17 mouse cellular contexts compared by ENCODE assay signal in the genomic region with DNA sequence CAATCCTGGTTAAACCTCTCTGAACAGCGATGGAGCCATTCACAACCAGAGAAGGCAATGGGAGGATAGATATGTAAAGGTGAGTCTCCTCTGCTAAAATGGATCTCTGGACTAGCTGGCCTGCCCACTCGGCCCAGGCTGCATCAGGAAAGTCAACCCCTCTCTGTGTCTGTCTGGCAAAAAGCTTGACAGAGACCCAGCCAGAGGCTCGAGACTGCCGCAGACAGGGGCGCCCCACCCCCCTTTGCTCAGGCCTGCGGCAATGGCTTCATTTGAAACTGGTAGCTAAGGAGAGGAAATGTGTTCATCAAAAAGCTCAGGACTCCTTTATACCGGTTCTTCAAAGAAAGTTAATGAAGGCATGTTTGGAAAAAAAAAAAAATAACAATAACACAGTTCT.
DNase-seq lines count a peak whose midpoint lies in the region; ATAC-seq lines count a peak whose summit lies in the region.
"Had no signal": no experiment of that assay in that cellular context is flagged by ENCODE, and none has a peak within 500 bp of the region (broad histone marks: within the 10 kb centered on the region; RNA-seq: fewer than 3 reads in every experiment).

No protein-coding gene starts in this region.

- H3K4me1 ChIP-seq in hindbrain, embryonic 11.5 days (replicated peaks; ENCODE audit: control insufficient read depth, insufficient read depth, low read length), result peaks cover 5% of the 10 kb centered on the region
- H3K4me1 ChIP-seq in hindbrain, embryonic 13.5 days (replicated peaks), result peaks cover 14% of the 10 kb centered on the region
- H3K4me1 ChIP-seq in limb, embryonic 10.5 days, result peaks cover 27% of the 10 kb centered on the region
- peaks cover 5% of the 10 kb centered on the region; the same call in 1 of the 2 replicates for H3K4me1 ChIP-seq in neural tube, embryonic 11.5 days (ENCODE audit: control insufficient read depth, insufficient read depth, low read length)
- H3K4me1 ChIP-seq: intestine, embryonic 15.5 days; liver, embryonic 12.5 days had no signal

- DNase-seq in hindbrain, embryonic 11.5 days (ENCODE audit: low spot score), result peak; percentile 30
- peak; percentile 59 for DNase-seq in embryo, embryonic 11 days
- peak; percentile 58 for DNase-seq in limb, embryonic 10.5 days (ENCODE audit: low spot score)
- peak; percentile 44 for DNase-seq in neural tube, embryonic 11.5 days (ENCODE audit: low spot score)
- DNase-seq in right cerebral cortex, postnatal 25 days, result no peak
- DNase-seq in ovary, postnatal 36 days (ENCODE audit: low spot score), result no peak
- DNase-seq: cerebellum, adult 18-20 months; gastrocnemius, postnatal 25 days; heart, postnatal 14 days; layer of hippocampus, adult 9-11 months; thymus, postnatal 36 days had no signal

- H3K4me2 ChIP-seq in hindbrain, embryonic 11.5 days (replicated peaks; ENCODE audit: low read depth, low read length), result peak overlapping the region; percentile 11; the same call in 1 of the 2 replicates
- H3K4me2 ChIP-seq in hindbrain, embryonic 13.5 days, result no peak overlapping the region
- H3K4me2 ChIP-seq in neural tube, embryonic 11.5 days (ENCODE audit: low read depth), result no peak overlapping the region
- H3K4me2 ChIP-seq: intestine, embryonic 15.5 days; liver, embryonic 12.5 days; lung, embryonic 15.5 days had no signal

- no peaks in the 10 kb centered on the region for H3K27me3 ChIP-seq in hindbrain, embryonic 11.5 days (ENCODE audit: control insufficient read depth, insufficient read depth, low read length)
- H3K27me3 ChIP-seq in hindbrain, embryonic 13.5 days, result 0 out of 2 replicates have a peak, but pooled peaks cover 5% of the 10 kb centered on the region
- H3K27me3 ChIP-seq in limb, embryonic 10.5 days (ENCODE audit: low read depth, poor library complexity, severe bottlenecking), result no peaks in the 10 kb centered on the region
- H3K27me3 ChIP-seq in neural tube, embryonic 11.5 days (ENCODE audit: control insufficient read depth, insufficient read depth, low read length), result no peaks in the 10 kb centered on the region
- H3K27me3 ChIP-seq: intestine, embryonic 15.5 days; liver, embryonic 12.5 days; lung, embryonic 15.5 days had no signal

- no peak for ATAC-seq in hindbrain, embryonic 11.5 days (ENCODE audit: low FRiP score)
- no peak for ATAC-seq in hindbrain, embryonic 13.5 days (ENCODE audit: low FRiP score)
- ATAC-seq in neural tube, embryonic 11.5 days (ENCODE audit: insufficient read depth, low FRiP score, low TSS enrichment), result no peak
- ATAC-seq: intestine, embryonic 15.5 days; liver, embryonic 12.5 days had no signal

- H3K9me3 ChIP-seq in hindbrain, embryonic 11.5 days (ENCODE audit: control insufficient read depth, low read length), result no peaks in the 10 kb centered on the region
- H3K9me3 ChIP-seq in hindbrain, embryonic 13.5 days, result no peaks in the 10 kb centered on the region; the same call in none of the 2 replicates
- no peaks in the 10 kb centered on the region for H3K9me3 ChIP-seq in limb, embryonic 10.5 days (replicated peaks)
- H3K9me3 ChIP-seq in neural tube, embryonic 11.5 days (ENCODE audit: control insufficient read depth, low read length), result no peaks in the 10 kb centered on the region
- H3K9me3 ChIP-seq: heart, embryonic 10.5 days; intestine, embryonic 15.5 days; lung, embryonic 15.5 days had no signal

- no peak overlapping the region for H3K9ac ChIP-seq in hindbrain, embryonic 11.5 days (ENCODE audit: low read depth, low read length)
- no peak overlapping the region for H3K9ac ChIP-seq in hindbrain, embryonic 13.5 days
- H3K9ac ChIP-seq in neural tube, embryonic 11.5 days (ENCODE audit: low read length), result no peak overlapping the region
- H3K9ac ChIP-seq: intestine, embryonic 15.5 days; liver, embryonic 12.5 days; lung, embryonic 15.5 days had no signal

- H3K36me3 ChIP-seq in hindbrain, embryonic 11.5 days (ENCODE audit: control insufficient read depth, insufficient read depth, low read length), result no peaks in the 10 kb centered on the region
- H3K36me3 ChIP-seq in hindbrain, embryonic 13.5 days, result no peaks in the 10 kb centered on the region
- H3K36me3 ChIP-seq in limb, embryonic 10.5 days, result peaks cover 18% of the 10 kb centered on the region
- no peaks in the 10 kb centered on the region for H3K36me3 ChIP-seq in neural tube, embryonic 11.5 days (ENCODE audit: control insufficient read depth, insufficient read depth, low read length)
- H3K36me3 ChIP-seq: heart, embryonic 10.5 days; intestine, embryonic 15.5 days; liver, embryonic 12.5 days; lung, embryonic 15.5 days had no signal

- no peak overlapping the region for H3K27ac ChIP-seq in hindbrain, embryonic 11.5 days (ENCODE audit: low read depth, low read length)
- H3K27ac ChIP-seq in hindbrain, embryonic 13.5 days, result no peak overlapping the region
- H3K27ac ChIP-seq in limb, embryonic 10.5 days, result peak overlapping the region; percentile 50
- H3K27ac ChIP-seq in neural tube, embryonic 11.5 days (ENCODE audit: low read depth, low read length), result no peak overlapping the region
- H3K27ac ChIP-seq: heart, embryonic 10.5 days; intestine, embryonic 15.5 days; kidney, postnatal 0 days; liver, embryonic 12.5 days; lung, embryonic 15.5 days had no signal

- H3K4me3 ChIP-seq in hindbrain, embryonic 11.5 days (ENCODE audit: low read depth, low read length), result no peak overlapping the region
- H3K4me3 ChIP-seq in hindbrain, embryonic 13.5 days, result no peak overlapping the region
- no peak overlapping the region for H3K4me3 ChIP-seq in limb, embryonic 10.5 days
- H3K4me3 ChIP-seq in neural tube, embryonic 11.5 days (ENCODE audit: low read depth, low read length), result no peak overlapping the region
- H3K4me3 ChIP-seq: heart, embryonic 10.5 days; intestine, embryonic 15.5 days; liver, embryonic 12.5 days; lung, embryonic 15.5 days had no signal

- 14% methylated on average over 7 of the region's 7 CpGs for WGBS in hindbrain, embryonic 11.5 days
- 7% methylated on average over 7 of the region's 7 CpGs for whole genome bisulfite sequencing in hindbrain, embryonic 13.5 days
- WGBS in limb, embryonic 10.5 days, result 10% methylated on average over 7 of the region's 7 CpGs
- WGBS in neural tube, embryonic 11.5 days, result 17% methylated on average over 7 of the region's 7 CpGs

Comparison
In these comparisons a context has a peak if more than half of its experiments do, and no peak if none do; other contexts are left out.
1. DNase-seq: peak in hindbrain, embryonic 11.5 days (single experiment), embryo, embryonic 11 days (single experiment), limb, embryonic 10.5 days (single experiment) and neural tube, embryonic 11.5 days (single experiment); none in right cerebral cortex, postnatal 25 days (single experiment) and ovary, postnatal 36 days (single experiment).